In genomic region chr19:32501414-32501813, GRCm38 (mm10) we compare ENCODE assay signal across 10 mouse cellular contexts. TPM values are rescaled to one million over a fixed set of nuclear protein-coding genes. Genes with fewer than 3 reads are reported as not detected.
DNase-seq lines count a peak whose midpoint lies in the region; ATAC-seq and TF ChIP-seq lines count a peak whose summit lies in the region.
"Had no signal": no experiment of that assay in that cellular context is flagged by ENCODE, and none has a peak within 500 bp of the region (broad histone marks: within the 10 kb centered on the region; RNA-seq: fewer than 3 reads in every experiment).

No protein-coding gene starts in this region.

- peak; percentile 73 for TF ChIP-seq CTCF in Patski (IDR thresholded peaks at IDR 0.05)

- CTCF ChIA-PET in Patski (lab: Charles Lee) = interaction anchor here (1.0 kb wide), 1 partner anchor 14 kb away, joined by 3 read pairs; no protein-coding TSS in a partner anchor

- ATAC-seq in frontal cortex, adult (ENCODE audit: low TSS enrichment) = peak; percentile 83
- ATAC-seq in Patski = peak; percentile 52
- peak; percentile 48 for ATAC-seq in inflammation-experienced regulatory T-cells, adult 6 months

- DNase-seq in frontal cortex, postnatal 14 days (ENCODE audit: low spot score in 2 of 2) = no peak
- DNase-seq in 3T3-L1 (ENCODE audit: low read depth, low spot score) (peak; percentile 70), Patski (ENCODE audit: low read depth, low spot score) (no peak)
- no peak for DNase-seq in urinary bladder, postnatal 4 days (ENCODE audit: low spot score in 2 of 2)
- no peak for DNase-seq in kidney, postnatal 36 days
- no peak for DNase-seq in lung, postnatal 14 days
- DNase-seq: spleen, adult 18-20 months had no signal

- H3K27me3 ChIP-seq in Patski = no peaks in the 10 kb centered on the region
- H3K27me3 ChIP-seq: embryonic facial prominence, embryonic 13.5 days had no signal

- POLR2A ChIA-PET in Patski (lab: Charles Lee) = no interaction called here

- in situ Hi-C loops in Patski (cut with MboI; ENCODE audit: low pct_unique_long_range_greater_than_20kb) = loop anchor here (5.0 to 25.0 kb wide), 2 partner anchors 186 to 736 kb away; no protein-coding TSS in a partner anchor

RNA-seq across cellular contexts. Expression of gene Minpp1, which starts 15.8 kb away (rescaled TPM):
- polyA plus RNA-seq in Patski (2021) = 50.8 TPM
- polyA plus RNA-seq in inflammation-experienced regulatory T-cells, adult 6 months (2017; shearing (Covaris generic)) = 10 to 100 TPM in 2 of 3 experiments, 1 to 10 TPM in 1; 8.0 to 12.0 (median 11.6) TPM

RNA-seq across cellular contexts. Expression of gene Rpl9-ps6, which starts 35.0 kb away (rescaled TPM):
- 38.9 TPM for polyA plus RNA-seq in Patski (2021)
- polyA plus RNA-seq in inflammation-experienced regulatory T-cells, adult 6 months (2017; shearing (Covaris generic)) = 100 to 1,000 TPM; 239 to 553 (median 263) TPM
